16 mouse cellular contexts compared by ENCODE assay signal in the genomic region with DNA sequence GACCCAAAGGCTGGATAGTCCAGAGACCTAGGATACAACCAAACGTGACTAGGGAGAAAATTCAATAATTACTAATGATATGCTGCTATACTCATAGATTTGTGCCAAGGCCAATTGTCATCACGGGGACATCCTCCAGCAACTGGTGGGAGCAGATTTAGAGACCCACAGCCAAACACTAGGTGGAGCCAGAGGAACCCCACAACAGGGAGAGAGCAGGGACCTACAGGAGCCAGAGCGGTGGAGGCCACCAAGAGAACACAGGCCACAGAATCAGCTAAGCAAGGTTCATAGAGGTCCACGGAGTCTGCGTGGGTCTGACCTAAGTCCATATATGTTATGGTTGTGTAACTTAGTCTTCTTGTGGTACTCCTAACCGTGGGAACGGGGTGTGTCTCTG. TPM values are rescaled to one million over a fixed set of nuclear protein-coding genes. Genes with fewer than 3 reads are reported as not detected.
DNase-seq lines count a peak whose midpoint lies in the region; ATAC-seq and TF ChIP-seq lines count a peak whose summit lies in the region.
"Had no signal": no experiment of that assay in that cellular context is flagged by ENCODE, and none has a peak within 500 bp of the region (broad histone marks: within the 10 kb centered on the region; RNA-seq: fewer than 3 reads in every experiment).

No protein-coding gene starts in this region.

- TF ChIP-seq CTCF in heart, postnatal 0 days (IDR thresholded peaks at IDR 0.05; ENCODE audit: low read depth), result peak; percentile 31
- no peak for TF ChIP-seq CTCF in heart, adult 2 months (IDR thresholded peaks at IDR 0.05)
- peak; percentile 31; the same call in 1 of the 2 replicates for TF ChIP-seq CTCF in bone marrow, adult 2 months (IDR thresholded peaks at IDR 0.05; ENCODE audit: control insufficient read depth, insufficient read depth, low read length)

- no peak overlapping the region for H3K4me2 ChIP-seq in heart, postnatal 0 days (ENCODE audit: low read depth, low read length)
- H3K4me2 ChIP-seq in midbrain, embryonic 12.5 days (replicated peaks), result no peak overlapping the region
- no peak overlapping the region for H3K4me2 ChIP-seq in midbrain, embryonic 11.5 days
- H3K4me2 ChIP-seq: limb, embryonic 12.5 days; stomach, embryonic 15.5 days had no signal

- H3K4me3 ChIP-seq in heart, postnatal 0 days (ENCODE audit: low read depth, low read length), result no peak overlapping the region
- no peak overlapping the region for H3K4me3 ChIP-seq in heart, adult 2 months
- H3K4me3 ChIP-seq in midbrain, embryonic 12.5 days, result no peak overlapping the region
- no peak overlapping the region for H3K4me3 ChIP-seq in midbrain, embryonic 11.5 days (ENCODE audit: low read depth, low read length)
- H3K4me3 ChIP-seq in bone marrow, adult 2 months (replicated peaks; ENCODE audit: control insufficient read depth, low read depth, low read length), result no peak overlapping the region
- H3K4me3 ChIP-seq: limb, embryonic 12.5 days; stomach, embryonic 15.5 days had no signal

- H3K36me3 ChIP-seq in heart, postnatal 0 days (replicated peaks; ENCODE audit: control insufficient read depth, insufficient read depth, low read length), result no peaks in the 10 kb centered on the region
- no peaks in the 10 kb centered on the region for H3K36me3 ChIP-seq in heart, adult 2 months (ENCODE audit: control insufficient read depth, insufficient read depth, low read length)
- H3K36me3 ChIP-seq in midbrain, embryonic 12.5 days, result no peaks in the 10 kb centered on the region
- no peaks in the 10 kb centered on the region for H3K36me3 ChIP-seq in midbrain, embryonic 11.5 days (ENCODE audit: control insufficient read depth, insufficient read depth, low read length)
- H3K36me3 ChIP-seq: limb, embryonic 12.5 days; stomach, embryonic 15.5 days had no signal

- H3K27ac ChIP-seq in heart, postnatal 0 days (ENCODE audit: low read depth), result no peak overlapping the region
- H3K27ac ChIP-seq in heart, adult 2 months, result no peak overlapping the region
- no peak overlapping the region for H3K27ac ChIP-seq in midbrain, embryonic 12.5 days (replicated peaks)
- H3K27ac ChIP-seq in midbrain, embryonic 11.5 days (ENCODE audit: low read depth, low read length), result no peak overlapping the region
- no peak overlapping the region for H3K27ac ChIP-seq in bone marrow, adult 2 months (ENCODE audit: control insufficient read depth, insufficient read depth, low read depth, low read length, poor library complexity)
- H3K27ac ChIP-seq: limb, embryonic 12.5 days; stomach, embryonic 15.5 days had no signal

- no peak for TF ChIP-seq POLR2A in heart, adult 2 months (IDR thresholded peaks at IDR 0.05; ENCODE audit: insufficient read depth, low read depth, low read length)
- TF ChIP-seq POLR2A in bone marrow, adult 2 months (IDR thresholded peaks at IDR 0.05; ENCODE audit: borderline replicate concordance, control insufficient read depth, low read depth, low read length), result no peak

- no peaks in the 10 kb centered on the region for H3K79me2 ChIP-seq in heart, adult 2 months (replicated peaks; ENCODE audit: control insufficient read depth, insufficient read depth, low read length)

- H3K4me1 ChIP-seq in heart, postnatal 0 days (ENCODE audit: control insufficient read depth, insufficient read depth), result no peaks in the 10 kb centered on the region
- H3K4me1 ChIP-seq in heart, adult 2 months (ENCODE audit: control insufficient read depth, insufficient read depth, low read length), result no peaks in the 10 kb centered on the region
- no peaks in the 10 kb centered on the region for H3K4me1 ChIP-seq in midbrain, embryonic 12.5 days
- no peaks in the 10 kb centered on the region for H3K4me1 ChIP-seq in midbrain, embryonic 11.5 days (ENCODE audit: control insufficient read depth, insufficient read depth, low read length)
- no peaks in the 10 kb centered on the region for H3K4me1 ChIP-seq in bone marrow, adult 2 months (ENCODE audit: control insufficient read depth, insufficient read depth, low read length)
- H3K4me1 ChIP-seq: limb, embryonic 12.5 days; stomach, embryonic 15.5 days had no signal

- ATAC-seq in heart, postnatal 0 days (ENCODE audit: insufficient read depth, low read depth), result no peak
- peak; percentile 36; the same call in 1 of the 2 replicates for ATAC-seq in midbrain, embryonic 12.5 days (ENCODE audit: low FRiP score, low read depth)
- ATAC-seq in midbrain, embryonic 11.5 days (ENCODE audit: low FRiP score), result no peak

- no peaks in the 10 kb centered on the region for H3K27me3 ChIP-seq in heart, postnatal 0 days (ENCODE audit: control insufficient read depth, insufficient read depth, low read length)
- no peaks in the 10 kb centered on the region for H3K27me3 ChIP-seq in heart, adult 2 months (ENCODE audit: control insufficient read depth, insufficient read depth, low read length)
- no peaks in the 10 kb centered on the region for H3K27me3 ChIP-seq in midbrain, embryonic 12.5 days
- H3K27me3 ChIP-seq in midbrain, embryonic 11.5 days (ENCODE audit: control insufficient read depth, insufficient read depth, low read length), result no peaks in the 10 kb centered on the region
- H3K27me3 ChIP-seq: limb, embryonic 12.5 days; stomach, embryonic 15.5 days had no signal

- intact Hi-C loops in heart, adult 2 months (cut with DNase I), result loop anchor here (10.0 kb wide), 1 partner anchor 776 kb away; no protein-coding TSS in a partner anchor
- intact Hi-C loops in left cerebral cortex, postnatal 36 days (cut with DNase I), result loop anchor here (10.0 kb wide), 1 partner anchor 726 kb away; a partner anchor contains a TSS
- intact Hi-C loops in heart, postnatal 36 days (cut with DNase I), result loop anchor here (5.0 kb wide), 1 partner anchor 774 kb away; no protein-coding TSS in a partner anchor

- DNase-seq in heart, postnatal 0 days (ENCODE audit: low spot score), result no peak
- DNase-seq in heart, adult 2 months, result no peak
- no peak for DNase-seq in midbrain, embryonic 11.5 days (ENCODE audit: low spot score, missing footprints)
- peak; percentile 24 for DNase-seq in retina, postnatal 1 day
- DNase-seq in left cerebral cortex, postnatal 36 days (ENCODE audit: low spot score in 2 of 2), result no peak
- no peak for DNase-seq in heart, postnatal 36 days
- DNase-seq: adrenal gland, postnatal 25 days; heart, postnatal 14 days; right cerebral cortex, adult 18-20 months had no signal

- TF ChIP-seq EP300 in heart, postnatal 0 days (IDR thresholded peaks at IDR 0.05; ENCODE audit: low read depth), result no peak
- TF ChIP-seq EP300 in heart, adult 2 months (IDR thresholded peaks at IDR 0.05; ENCODE audit: insufficient read depth, low read depth, low read length), result no peak

- H3K9me3 ChIP-seq in heart, postnatal 0 days (replicated peaks; ENCODE audit: control insufficient read depth, low read length), result no peaks in the 10 kb centered on the region
- H3K9me3 ChIP-seq in midbrain, embryonic 12.5 days, result no peaks in the 10 kb centered on the region
- H3K9me3 ChIP-seq in midbrain, embryonic 11.5 days (ENCODE audit: control insufficient read depth, low read length), result no peaks in the 10 kb centered on the region
- H3K9me3 ChIP-seq: limb, embryonic 12.5 days; stomach, embryonic 15.5 days had no signal

- WGBS in heart, postnatal 0 days, result 68% methylated on average over 7 of the region's 7 CpGs
- 68% methylated on average over 7 of the region's 7 CpGs for WGBS in heart, adult 2 months
- WGBS in midbrain, embryonic 12.5 days, result 79% methylated on average over 7 of the region's 7 CpGs
- 76% methylated on average over 7 of the region's 7 CpGs for WGBS in midbrain, embryonic 11.5 days
- WGBS in bone marrow, adult 2 months, result 58% methylated on average over 7 of the region's 7 CpGs

- no peak overlapping the region for H3K9ac ChIP-seq in heart, postnatal 0 days (replicated peaks; ENCODE audit: low read depth, low read length)
- no peak overlapping the region for H3K9ac ChIP-seq in heart, adult 2 months (ENCODE audit: low read depth, low read length)
- no peak overlapping the region for H3K9ac ChIP-seq in midbrain, embryonic 12.5 days (replicated peaks)
- H3K9ac ChIP-seq in midbrain, embryonic 11.5 days (ENCODE audit: low read length), result no peak overlapping the region
- H3K9ac ChIP-seq: limb, embryonic 12.5 days; stomach, embryonic 15.5 days had no signal

RNA-seq across cellular contexts. Expression of a gene that starts 6.0 kb away (rescaled TPM):
- not detected in 2 replicates for total RNA-seq in heart, postnatal 0 days (2014; rRNA removed; ENCODE audit: low replicate concordance)
- polyA plus RNA-seq in heart, postnatal 0 days (2015; fragmentation: Nextera tagmentation; extraction: Ambion mirVana), result not detected in 2 replicates
- total RNA-seq in heart, adult 2 months (2021), result under 1 TPM in 1 of 2 experiments, not detected in 1; 0.05 TPM
- not detected in 2 replicates for polyA plus RNA-seq in heart, adult 2 months (2012; rRNA removed)
- 0.27 and 0.35 TPM in 2 replicates for polyA plus RNA-seq in midbrain, embryonic 12.5 days (2016; fragmentation: Nextera tagmentation; extraction: Ambion mirVana)
- 0.08 and 0.33 TPM in 2 replicates for polyA plus RNA-seq in midbrain, embryonic 11.5 days (2014; fragmentation: Nextera tagmentation; extraction: Ambion mirVana)
- polyA plus RNA-seq in bone marrow, adult 2 months (2011; ENCODE audit: insufficient read depth, insufficient read length, low replicate concordance, missing spikeins), result not detected in 2 replicates
- total RNA-seq in left cerebral cortex, postnatal 36 days (2021), result under 1 TPM in 1 of 2 experiments, not detected in 1; 0.20 TPM
- total RNA-seq in heart, postnatal 36 days (2021), result not detected
- total RNA-seq: adrenal gland, postnatal 25 days; gastrocnemius, adult 8-10 months; heart, postnatal 14 days had no signal
- polyA plus RNA-seq: large intestine, adult 2 months; stomach, embryonic 15.5 days had no signal

RNA-seq across cellular contexts. Expression of a gene that starts 37.3 kb away (rescaled TPM):
- total RNA-seq in heart, postnatal 0 days (2014; rRNA removed; ENCODE audit: low replicate concordance), result not detected in 2 replicates
- polyA plus RNA-seq in heart, postnatal 0 days (2015; fragmentation: Nextera tagmentation; extraction: Ambion mirVana), result not detected in 2 replicates
- not detected for total RNA-seq in heart, adult 2 months (2021)
- not detected in 2 replicates for polyA plus RNA-seq in heart, adult 2 months (2012; rRNA removed)
- not detected in 2 replicates for polyA plus RNA-seq in midbrain, embryonic 12.5 days (2016; fragmentation: Nextera tagmentation; extraction: Ambion mirVana)
- not detected in 2 replicates for polyA plus RNA-seq in midbrain, embryonic 11.5 days (2014; fragmentation: Nextera tagmentation; extraction: Ambion mirVana)
- not detected in 2 replicates for polyA plus RNA-seq in bone marrow, adult 2 months (2011; ENCODE audit: insufficient read depth, insufficient read length, low replicate concordance, missing spikeins)
- total RNA-seq in left cerebral cortex, postnatal 36 days (2021), result not detected
- not detected for total RNA-seq in heart, postnatal 36 days (2021)
- total RNA-seq: adrenal gland, postnatal 25 days; ES-E14; gastrocnemius, adult 8-10 months; heart, postnatal 14 days had no signal
- polyA plus RNA-seq: large intestine, adult 2 months; limb, embryonic 12.5 days; stomach, embryonic 15.5 days had no signal

RNA-seq across cellular contexts. Expression of a gene that starts 52.1 kb away (rescaled TPM):
- total RNA-seq in heart, postnatal 0 days (2014; rRNA removed; ENCODE audit: low replicate concordance), result not detected in 2 replicates
- polyA plus RNA-seq in heart, postnatal 0 days (2015; fragmentation: Nextera tagmentation; extraction: Ambion mirVana), result not detected in 2 replicates
- total RNA-seq in heart, adult 2 months (2021), result not detected
- polyA plus RNA-seq in heart, adult 2 months (2012; rRNA removed), result not detected in 2 replicates
- polyA plus RNA-seq in midbrain, embryonic 12.5 days (2016; fragmentation: Nextera tagmentation; extraction: Ambion mirVana), result not detected in 2 replicates
- polyA plus RNA-seq in midbrain, embryonic 11.5 days (2014; fragmentation: Nextera tagmentation; extraction: Ambion mirVana), result not detected in 2 replicates
- polyA plus RNA-seq in bone marrow, adult 2 months (2011; ENCODE audit: insufficient read depth, insufficient read length, low replicate concordance, missing spikeins), result not detected in 2 replicates
- total RNA-seq in left cerebral cortex, postnatal 36 days (2021), result not detected
- total RNA-seq in heart, postnatal 36 days (2021), result not detected
- total RNA-seq: adrenal gland, postnatal 25 days; ES-E14; gastrocnemius, adult 8-10 months; heart, postnatal 14 days had no signal
- polyA plus RNA-seq: large intestine, adult 2 months; limb, embryonic 12.5 days; stomach, embryonic 15.5 days had no signal
